Mouse (Mus musculus) CH12.LX (cell line): ENCODE measurements around the gene Pla2g4a. TPM values are rescaled to one million over a fixed set of nuclear protein-coding genes. Genes with fewer than 3 reads are reported as not detected.

Source experiments
- DNase-seq: peaks from one replicate; pipeline ENCODE4 v3.0.0-alpha.2; 2013; ENCODE audit errors: extremely low read depth
- H3K27ac ChIP-seq: 2 replicates; pipeline ENCODE4 v1.5.1; 2012; ENCODE audit warnings: low read depth, mild to moderate bottlenecking, control low read depth, moderate library complexity; ENCODE audit not compliant: insufficient read depth
- H3K27me3 ChIP-seq: replicated peaks from 2 replicates; pipeline ENCODE3; 2012; ENCODE audit warnings: inconsistent platforms
- H3K36me3 ChIP-seq, 2 experiments: replicated peaks in 1 of 2; 2 replicates each; pipeline versions ENCODE3 to v1.6.1; 2012; ENCODE audit warnings: inconsistent platforms in 1 of 2, low read length in 1 of 2, mild to moderate bottlenecking in 1 of 2, mixed read lengths in 1 of 2, moderate library complexity in 1 of 2; ENCODE audit not compliant: control insufficient read depth in 1 of 2, insufficient read depth in 1 of 2
- H3K4me1 ChIP-seq, 2 experiments: 2 replicates each; pipeline ENCODE4 v1.6.1; 2012; ENCODE audit warnings: inconsistent platforms in 1 of 2, moderate library complexity in 1 of 2; ENCODE audit not compliant: insufficient read depth in 2 of 2, control insufficient read depth in 1 of 2
- H3K4me2 ChIP-seq: 2 replicates; pipeline ENCODE4 v1.6.1; 2012; ENCODE audit warnings: low read depth, mild to moderate bottlenecking, control low read depth; ENCODE audit not compliant: poor library complexity, insufficient read depth, severe bottlenecking
- H3K4me3 ChIP-seq, 3 experiments: fragments of 150-350 bp in 1 of 3; sonication (generic) in 1 of 3; replicated peaks in 1 of 3; 2 replicates each; pipeline versions ENCODE3 to v1.5.1; 2011 to 2012; ENCODE audit warnings: low read depth in 2 of 3, low read length in 2 of 3, mild to moderate bottlenecking in 2 of 3, moderate library complexity in 2 of 3, control low read depth in 1 of 3, improper control_type of control experiment in 1 of 3, inconsistent platforms in 1 of 3, mixed read lengths in 1 of 3; ENCODE audit not compliant: poor library complexity in 1 of 3
- H3K79me2 ChIP-seq: replicated peaks from 2 replicates; pipeline ENCODE4 v1.6.1; 2012; ENCODE audit warnings: mild to moderate bottlenecking, moderate library complexity; ENCODE audit not compliant: control insufficient read depth, poor library complexity, insufficient read depth, severe bottlenecking; ENCODE audit errors: extremely low read depth
- H3K9ac ChIP-seq: 2 replicates; pipeline ENCODE4 v1.6.1; 2012; ENCODE audit warnings: low read depth, mild to moderate bottlenecking, control low read depth, moderate library complexity; ENCODE audit not compliant: insufficient read depth
- H3K9me3 ChIP-seq: replicated peaks from 2 replicates; pipeline ENCODE3; 2012; ENCODE audit warnings: low read length, inconsistent platforms, mixed read lengths
- BHLHE40 ChIP-seq: IDR thresholded peaks from 2 replicates; pipeline ENCODE4 v1.6.1; 2011; ENCODE audit warnings: mild to moderate bottlenecking, low read depth, low read length, improper control_type of control experiment
- CHD2 ChIP-seq: IDR thresholded peaks from 2 replicates; pipeline ENCODE4 v1.6.1; 2011; ENCODE audit warnings: low read length, improper control_type of control experiment
- CTCF ChIP-seq, 2 experiments: IDR thresholded peaks in 1 of 2; conservative IDR thresholded peaks in 1 of 2; 2 replicates each; pipeline ENCODE4 v1.5.1; 2011 to 2012; ENCODE audit warnings: low read depth in 2 of 2, low read length in 2 of 2, improper control_type of control experiment in 1 of 2, inconsistent platforms in 1 of 2, mild to moderate bottlenecking in 1 of 2, moderate library complexity in 1 of 2
- E2F4 ChIP-seq: IDR thresholded peaks from 2 replicates; pipeline ENCODE4 v1.6.1; 2011; ENCODE audit warnings: low read depth, low read length, improper control_type of control experiment; ENCODE audit not compliant: insufficient replicate concordance
- EP300 ChIP-seq: IDR thresholded peaks from 2 replicates; pipeline ENCODE4 v1.6.1; 2011; ENCODE audit warnings: low read length, improper control_type of control experiment
- ETS1 ChIP-seq: conservative IDR thresholded peaks from 2 replicates; pipeline ENCODE4 v1.6.1; 2012; ENCODE audit warnings: low read depth, mild to moderate bottlenecking, inconsistent platforms, low read length, improper control_type of control experiment, moderate library complexity
- GABPA ChIP-seq: IDR thresholded peaks from 2 replicates; pipeline ENCODE4 v1.6.1; 2012; ENCODE audit warnings: low read depth, low read length, improper control_type of control experiment, inconsistent platforms; ENCODE audit not compliant: insufficient replicate concordance
- HCFC1 ChIP-seq: IDR thresholded peaks from 2 replicates; pipeline ENCODE4 v1.6.1; 2012; ENCODE audit warnings: low read depth, mild to moderate bottlenecking, inconsistent platforms, low read length, improper control_type of control experiment
- JUN ChIP-seq: IDR thresholded peaks from 2 replicates; pipeline ENCODE4 v1.6.1; 2011; ENCODE audit warnings: low read depth, mild to moderate bottlenecking, low read length, improper control_type of control experiment, moderate library complexity; ENCODE audit not compliant: insufficient read depth
- MAX ChIP-seq: IDR thresholded peaks from 2 replicates; pipeline ENCODE4 v1.6.1; 2011; ENCODE audit warnings: low read length, improper control_type of control experiment
- MAZ ChIP-seq: IDR thresholded peaks from 2 replicates; pipeline ENCODE4 v1.6.1; 2012; ENCODE audit warnings: low read depth, mild to moderate bottlenecking, inconsistent platforms, low read length, improper control_type of control experiment, moderate library complexity
- MEF2A ChIP-seq: IDR thresholded peaks from 2 replicates; pipeline ENCODE4 v1.6.1; 2014; ENCODE audit warnings: low read depth, mild to moderate bottlenecking, inconsistent platforms, low read length, improper control_type of control experiment, borderline replicate concordance
- MXI1 ChIP-seq: IDR thresholded peaks from 2 replicates; pipeline ENCODE4 v1.6.1; 2011; ENCODE audit warnings: mild to moderate bottlenecking, low read depth, low read length, improper control_type of control experiment
- POLR2A ChIP-seq: IDR thresholded peaks from 2 replicates; pipeline ENCODE4 v1.6.1; 2011; ENCODE audit warnings: low read depth, mild to moderate bottlenecking, improper control_type of control experiment, low read length
- POLR2AphosphoS2 ChIP-seq: IDR thresholded peaks from 2 replicates; pipeline ENCODE4 v1.6.1; 2011; ENCODE audit warnings: low read depth, low read length, improper control_type of control experiment
- SMC3 ChIP-seq: IDR thresholded peaks from 2 replicates; pipeline ENCODE4 v1.6.1; 2011; ENCODE audit warnings: low read depth, low read length, improper control_type of control experiment
- TCF12 ChIP-seq: IDR thresholded peaks from 2 replicates; pipeline ENCODE4 v1.6.1; 2014; ENCODE audit warnings: low read depth, mild to moderate bottlenecking, inconsistent platforms, low read length, improper control_type of control experiment
- UBTF ChIP-seq: IDR thresholded peaks from 2 replicates; pipeline ENCODE4 v1.6.1; 2012; ENCODE audit warnings: low read depth, mild to moderate bottlenecking, inconsistent platforms, low read length, improper control_type of control experiment, moderate library complexity
- ZKSCAN1 ChIP-seq: IDR thresholded peaks from 2 replicates; pipeline ENCODE4 v1.6.1; 2012; ENCODE audit warnings: low read depth, inconsistent platforms, low read length, improper control_type of control experiment, borderline replicate concordance
- ZMIZ1 ChIP-seq: IDR thresholded peaks from 2 replicates; pipeline ENCODE4 v1.6.1; 2012; ENCODE audit warnings: low read depth, mild to moderate bottlenecking, inconsistent platforms, low read length, improper control_type of control experiment
- dilution Hi-C: fragments of 300-500 bp; cut with MboI; formaldehyde crosslinking; loops from 2 replicates; pipeline ENCODE4 v1.14.3; 2020; ENCODE audit warnings: low sequenced_read_pairs; ENCODE audit not compliant: extremely low pct_unique_long_range_greater_than_20kb, extremely low pct_ligation_motif_present
- in situ Hi-C: fragments of 300-500 bp; cut with MboI; formaldehyde crosslinking; loops from 3 replicates; pipeline ENCODE4 v1.14.3; 2019; ENCODE audit warnings: low sequenced_read_pairs, low pct_ligation_motif_present, low pct_unique_long_range_greater_than_20kb, mixed read lengths
- polyA plus RNA-seq: library from polyadenylated mRNA; unstranded; fragments of >175 nt; gene quantifications from 2 replicates; pipeline ENCODE4 v1.2.1, GENCODE M21; 2012; ENCODE audit warnings: low read depth; ENCODE audit not compliant: insufficient read length
- total RNA-seq, 2 experiments: library from RNA; depleted of rRNA; stranded (reverse); fragments of 300-350 nt in 1 of 2; fragments of >200 nt in 1 of 2; gene quantifications; 2 replicates each; pipeline ENCODE4 v1.2.3; 2012 to 2014

Gene Pla2g4a
- total and polyA plus RNA-seq, 3 experiments = 3.2 to 15.6 (median 3.5) TPM

DNA sequence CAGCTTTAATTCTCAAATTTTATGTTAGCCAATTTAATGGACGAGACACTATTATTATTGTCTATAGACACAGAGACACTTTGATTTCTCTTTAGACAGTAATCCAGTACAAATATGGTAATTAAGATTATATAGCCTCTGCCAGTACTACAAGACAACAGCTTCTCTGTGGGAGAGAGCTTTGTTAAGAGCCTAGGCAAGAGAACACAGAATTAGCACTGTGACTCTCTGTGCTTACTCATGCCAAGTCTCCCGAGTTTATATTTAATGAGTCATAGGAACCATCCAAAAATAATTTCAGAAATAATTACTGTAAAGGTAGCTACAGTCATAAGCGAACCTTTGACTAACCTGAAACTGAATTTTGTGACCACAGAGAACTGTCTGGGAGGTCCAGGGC lies 84.6 kb downstream of the Pla2g4a start:
- in situ Hi-C loops = no loop called here
- H3K9me3 ChIP-seq = no peaks in the 10 kb centered on the region
- no peak for TF ChIP-seq POLR2A
- TF ChIP-seq UBTF = no peak
- no peak for TF ChIP-seq SMC3
- TF ChIP-seq GABPA = no peak
- TF ChIP-seq MAZ = no peak
- TF ChIP-seq MXI1 = no peak
- no peak for TF ChIP-seq JUN
- no peak for TF ChIP-seq E2F4
- TF ChIP-seq EP300 = 0 out of 2 replicates have a peak, but pooled peaks have one; percentile 10
- 0 out of 2 replicates have a peak, but pooled peaks have one; percentile 16 for TF ChIP-seq BHLHE40
- TF ChIP-seq, all 38 proteins: peak for 2
- Histone ChIP-seq H3K79me2 (no peaks in the 10 kb centered on the region), H3K4me3 (no peak overlapping the region), H3K4me1 (no peaks in the 10 kb centered on the region), H3K36me3 (peaks cover 0 to 3% of the 10 kb centered on the region in 2 experiments), H3K9ac (no peak overlapping the region), H3K27ac (no peak overlapping the region), H3K27me3 (no peaks in the 10 kb centered on the region), H3K4me2 (no peak overlapping the region)
- DNase-seq = no peak
- dilution Hi-C loops = no loop called here

- no peak for DNase-seq
- in situ Hi-C loops = no loop called here
- Histone ChIP-seq H3K9me3 (no peaks in the 10 kb centered on the region), H3K4me3 (no peak overlapping the region), H3K27me3 (no peaks in the 10 kb centered on the region), H3K4me1 (peaks cover 0 to 7% of the 10 kb centered on the region in 2 experiments; a peak in 1 of 4 replicates), H3K9ac (no peak overlapping the region), H3K4me2 (no peak overlapping the region), H3K27ac (no peak overlapping the region), H3K79me2 (no peaks in the 10 kb centered on the region), H3K36me3 (peaks cover 0 to 3% of the 10 kb centered on the region in 2 experiments)
- TF ChIP-seq POLR2A (no peak), MXI1 (no peak), POLR2AphosphoS2 (no peak), CHD2 (no peak), ZKSCAN1 (no peak), ETS1 (no peak), CTCF (conservative IDR thresholded peaks at IDR 0.05 in 1 of 2, IDR thresholded peaks at IDR 0.05 in 1 of 2; ENCODE audit: low read depth in 2 of 2, low read length in 2 of 2) (no peak), SMC3 (no peak), TCF12 (no peak), MAZ (no peak), MEF2A (no peak), HCFC1 (no peak), ZMIZ1 (no peak), MAX (no peak)
- dilution Hi-C loops = no loop called here
Measured at GRCm38 (mm10) chr1:149871625-149872024, 89.5 kb downstream of the Pla2g4a start.
